Mouse (Mus musculus) v-Abl transformed pro-B cells (cell line): Measurements from ENCODE around the gene Gm9789.
"Not testable (repeated sequence)": the region's sequence is repeated elsewhere in the genome, so short reads cannot be mapped to it uniquely, and the experiment has no call there.

Experiments used
- in situ Hi-C, 2 experiments: fragments of 400-800 bp; cut with MboI; formaldehyde crosslinking; loops; one replicate each; pipeline ENCODE4 v1.15.1; 2025; ENCODE audit not compliant: unreplicated experiment in 2 of 2

Gm9789 gene

GRCm38 (mm10) chr16:89157652-89158051 is at the start of gene Gm9789:
Gene Gm9789, plus strand, starts transcription at chr16:89157952.
- in situ Hi-C loops: no loop called here

DNA sequence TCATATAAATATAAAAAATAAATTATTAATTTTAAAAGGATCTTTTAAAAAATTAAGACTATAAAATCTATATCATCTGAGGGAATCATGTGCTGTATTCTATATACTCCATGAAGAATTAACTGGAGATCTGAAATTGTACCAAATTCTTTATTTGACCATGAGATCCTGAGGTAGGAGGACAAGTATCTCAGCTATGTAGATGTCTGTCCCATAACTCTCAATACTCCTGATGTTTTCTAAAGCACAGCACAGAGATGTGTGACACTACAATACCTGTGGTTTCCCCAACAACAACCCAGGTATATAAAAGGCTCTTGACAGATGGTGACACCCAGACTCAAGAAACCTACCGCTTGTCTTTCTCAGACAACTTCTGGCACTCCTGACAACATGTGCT is 17.2 kb upstream of the Gm9789 start, which contains the start of gene Gm6358:
Gm6358 (plus strand) TSS at position 301 of the 400 bp plus-strand sequence.
- in situ Hi-C loops: no loop called here

DNA sequence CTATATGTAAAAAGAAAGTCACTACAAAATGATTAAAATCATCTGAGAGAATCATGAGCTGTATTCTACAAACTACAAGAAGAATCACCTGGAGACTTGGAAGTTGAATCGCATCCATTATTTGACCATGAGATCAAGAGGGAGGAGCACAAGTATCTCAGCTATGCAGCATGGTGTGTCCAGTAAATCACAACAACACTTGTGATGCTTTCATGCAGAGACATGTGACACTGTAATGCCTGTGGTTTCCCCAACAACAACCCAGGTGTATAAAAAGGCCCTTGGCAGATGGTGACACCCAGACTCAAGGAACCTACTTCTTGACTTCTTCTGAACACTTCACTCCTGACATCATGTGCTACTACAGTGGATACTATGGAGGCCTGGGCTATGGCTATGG is 7.0 kb upstream of the Gm9789 start, which contains the start of gene Gm10061:
Gm10061 (plus strand) TSS at position 301 of the 400 bp plus-strand sequence.
- in situ Hi-C loops: no loop called here

DNA sequence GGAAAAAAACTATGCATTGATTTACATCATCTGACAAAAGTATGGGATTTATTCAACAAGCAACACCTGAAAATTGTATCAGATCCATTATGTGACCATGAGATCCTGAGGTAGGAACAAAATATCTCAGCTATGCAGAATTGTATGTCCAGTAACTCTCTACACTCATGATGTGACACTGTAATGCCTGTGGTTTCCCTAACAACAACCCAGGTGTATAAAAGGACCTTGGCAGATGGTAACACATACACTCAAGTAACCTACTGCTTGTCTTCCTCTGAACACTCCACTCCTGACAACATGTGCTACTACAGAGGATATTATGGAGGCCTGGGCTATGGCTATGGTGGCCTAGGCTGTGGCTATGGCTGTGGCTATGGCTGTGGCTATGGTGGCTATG is 11.4 kb downstream of the Gm9789 start, which contains the start of gene Gm7735:
Gm7735 (plus strand) TSS at position 301 of the 400 bp plus-strand sequence.
- in situ Hi-C loops: not testable (repeated sequence)

GRCm38 (mm10) chr16:89174435-89174834 is 16.7 kb downstream of the Gm9789 start, which contains the start of gene 1110057P08Rik:
Gene 1110057P08Rik, plus strand, starts transcription at chr16:89174735.
- in situ Hi-C loops: no loop called here

DNA sequence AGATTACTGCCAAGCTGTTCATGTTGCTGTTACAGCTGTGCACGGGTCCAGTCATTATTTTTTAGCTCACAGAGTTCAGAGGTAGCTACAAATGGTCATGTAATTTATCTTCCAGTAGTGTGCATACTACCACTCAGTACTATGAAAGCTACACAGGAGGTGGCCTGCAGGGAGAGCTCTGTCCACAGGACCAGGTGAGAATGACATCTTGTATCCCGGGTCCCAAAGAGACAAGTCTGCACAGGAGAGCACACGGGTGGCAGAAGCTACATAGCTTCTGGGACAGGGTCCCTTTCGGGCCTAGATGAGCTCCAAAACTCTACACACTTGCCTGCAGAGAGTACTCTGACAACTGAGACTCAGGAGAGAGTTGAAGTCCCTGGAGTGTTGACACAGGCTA is 30.9 kb downstream of the Gm9789 start:
- in situ Hi-C loops: no loop called here

GRCm38 (mm10) chr16:89205561-89205960 is 47.8 kb downstream of the Gm9789 start, which contains the start of gene Krtap20-2:
Gene Krtap20-2, plus strand, starts transcription at chr16:89205861.
- in situ Hi-C loops: no loop called here
